Mouse (Mus musculus) heart, embryonic 16.5 days (tissue): ENCODE data around the gene Pex11g. TPM values are rescaled to one million over a fixed set of nuclear protein-coding genes. Genes with fewer than 3 reads are reported as not detected.
A peak's percentile ranks its signal among the peaks of the same experiment; 100 is the strongest.

ENCODE experiments used
- ATAC-seq: fragments of 200-750 bp; cut with Nextera tagmentation; replicated peaks from 2 replicates; pipeline ENCODE4 v1.8.0; 2017; ENCODE audit warnings: moderate number of reproducible peaks; ENCODE audit not compliant: insufficient read depth, low FRiP score; ENCODE audit errors: extremely low read depth
- H3K27ac ChIP-seq: fragments of 300-500 bp; sonication (generic); 2 replicates; pipeline ENCODE4 v1.5.1; 2014; ENCODE audit warnings: mild to moderate bottlenecking, low read length, control low read depth, moderate library complexity
- H3K27me3 ChIP-seq: fragments of 300-500 bp; sonication (generic); 2 replicates; pipeline ENCODE4 v1.6.1; 2014; ENCODE audit warnings: low read length, mixed read lengths; ENCODE audit not compliant: control insufficient read depth, insufficient read depth
- H3K36me3 ChIP-seq: fragments of 300-500 bp; sonication (generic); 2 replicates; pipeline ENCODE4 v1.6.1; 2014; ENCODE audit not compliant: control insufficient read depth, insufficient read depth
- H3K4me1 ChIP-seq: fragments of 300-500 bp; sonication (generic); 2 replicates; pipeline ENCODE4 v1.6.1; 2014; ENCODE audit warnings: low read length, mixed read lengths; ENCODE audit not compliant: control insufficient read depth, insufficient read depth
- H3K4me2 ChIP-seq: fragments of 300-500 bp; sonication (generic); 2 replicates; pipeline ENCODE4 v1.6.1; 2014; ENCODE audit warnings: low read depth, mild to moderate bottlenecking, control low read depth, low read length
- H3K4me3 ChIP-seq: fragments of 300-500 bp; sonication (generic); 2 replicates; pipeline ENCODE4 v1.5.1; 2014; ENCODE audit warnings: mild to moderate bottlenecking, control low read depth, low read length
- H3K9ac ChIP-seq: fragments of 300-500 bp; sonication (generic); 2 replicates; pipeline ENCODE4 v1.6.1; 2014; ENCODE audit warnings: low read length, control low read depth
- H3K9me3 ChIP-seq: fragments of 300-500 bp; sonication (generic); replicated peaks from 2 replicates; pipeline ENCODE4 v1.6.1; 2016; ENCODE audit warnings: low read length; ENCODE audit not compliant: control insufficient read depth
- WGBS: fragments of 180-500 bp; shearing (Covaris S2); extraction: QIAGEN DNeasy Blood & Tissue Kit; methylation state at CpG from one replicate; pipeline ENCODE4 v1.1.7; 2014; 5-methylcytosine and 5-hydroxymethylcytosine counted together
- polyA plus RNA-seq: library from polyadenylated mRNA; unstranded; fragments of >200 nt; fragmentation: Nextera tagmentation; extraction: Ambion mirVana; gene quantifications from 2 replicates; pipeline ENCODE4 v1.2.1, GENCODE M21; 2015

Pex11g gene
- polyA plus RNA-seq, 1 experiment from 2014 or later: 5.3 TPM

GRCm38 (mm10) chr8:3414639-3415190, 52.8 kb downstream of the Pex11g start:
- H3K27me3 ChIP-seq: no peaks in the 10 kb centered on the region

GRCm38 (mm10) chr8:3412816-3413215, 54.7 kb downstream of the Pex11g start:
- Histone ChIP-seq H3K4me3 (no peak overlapping the region), H3K4me1 (peaks cover 28% of the 10 kb centered on the region), H3K27me3 (no peaks in the 10 kb centered on the region), H3K27ac (no peak overlapping the region), H3K9ac (no peak overlapping the region), H3K9me3 (no peaks in the 10 kb centered on the region), H3K36me3 (no peaks in the 10 kb centered on the region), H3K4me2 (no peak overlapping the region)
- ATAC-seq: no peak
- WGBS: 94% methylated on average over 1 of the region's 1 CpGs

More at GRCm38 (mm10) chr8:3414639-3415190, 52.8 kb downstream of the Pex11g start:
- Histone ChIP-seq H3K4me1 (peaks cover 36% of the 10 kb centered on the region), H3K4me2 (no peak overlapping the region), H3K4me3 (no peak overlapping the region), H3K9me3 (no peaks in the 10 kb centered on the region), H3K9ac (no peak overlapping the region), H3K27ac (no peak overlapping the region; the same call in 1 of the 2 replicates), H3K36me3 (no peaks in the 10 kb centered on the region)
- WGBS: 76% methylated on average over 6 of the region's 6 CpGs
- no peak for ATAC-seq

GRCm38 (mm10) chr8:3411901-3412301, 55.6 kb downstream of the Pex11g start:
- Histone ChIP-seq H3K4me3 (no peak overlapping the region), H3K4me2 (no peak overlapping the region), H3K36me3 (no peaks in the 10 kb centered on the region), H3K9ac (no peak overlapping the region), H3K4me1 (peaks cover 19% of the 10 kb centered on the region), H3K27me3 (no peaks in the 10 kb centered on the region), H3K9me3 (no peaks in the 10 kb centered on the region), H3K27ac (peak overlapping the region; percentile 47; the same call in 1 of the 2 replicates)
- ATAC-seq: no peak; the same call in 1 of the 2 replicates
- 45% methylated on average over 7 of the region's 7 CpGs for WGBS

- H3K9ac ChIP-seq: no peak overlapping the region
- H3K4me1 ChIP-seq: peaks cover 18% of the 10 kb centered on the region
- ATAC-seq: no peak
- H3K4me2 ChIP-seq: no peak overlapping the region
- H3K36me3 ChIP-seq: no peaks in the 10 kb centered on the region
- H3K9me3 ChIP-seq: no peaks in the 10 kb centered on the region
- no peaks in the 10 kb centered on the region for H3K27me3 ChIP-seq
- no peak overlapping the region for H3K4me3 ChIP-seq
- no peak overlapping the region for H3K27ac ChIP-seq
- WGBS: 78% methylated on average over 2 of the region's 2 CpGs
Measured at GRCm38 (mm10) chr8:3411085-3411484, 56.4 kb downstream of the Pex11g start.

- WGBS: 64% methylated on average over 3 of the region's 3 CpGs
- no peak overlapping the region for H3K9ac ChIP-seq
Measured at GRCm38 (mm10) chr8:3407417-3407816, 60.1 kb downstream of the Pex11g start.

More at GRCm38 (mm10) chr8:3407417-3407816, 60.1 kb downstream of the Pex11g start:
- H3K4me3 ChIP-seq: no peak overlapping the region
- ATAC-seq: no peak
- H3K4me1 ChIP-seq: peaks cover 10% of the 10 kb centered on the region
- no peaks in the 10 kb centered on the region for H3K9me3 ChIP-seq
- H3K36me3 ChIP-seq: no peaks in the 10 kb centered on the region
- no peak overlapping the region for H3K4me2 ChIP-seq
- no peaks in the 10 kb centered on the region for H3K27me3 ChIP-seq
- no peak overlapping the region for H3K27ac ChIP-seq

Other genes with a start within 250 kb of the Pex11g start
- 60.0 and 65.5 TPM in 2 replicates for gene Insr, start 188.1 kb downstream of the Pex11g start, polyA plus RNA-seq
- 0.84 and 1.6 TPM in 2 replicates for gene A430078G23Rik, start 114.3 kb downstream of the Pex11g start, polyA plus RNA-seq
- gene Arhgef18, start 74.7 kb downstream of the Pex11g start, polyA plus RNA-seq: 6.5 and 6.8 TPM in 2 replicates
- not detected in 2 replicates for gene Tex45, start 3.2 kb upstream of the Pex11g start, polyA plus RNA-seq
- gene Zfp358, start 25.5 kb upstream of the Pex11g start, polyA plus RNA-seq: 30.8 and 31.0 TPM in 2 replicates
- gene Mcoln1, start 32.8 kb upstream of the Pex11g start, polyA plus RNA-seq: 51.9 and 55.0 TPM in 2 replicates
- 16.3 and 18.1 TPM in 2 replicates for gene Pnpla6, start 47.7 kb upstream of the Pex11g start, polyA plus RNA-seq
- 4.9 and 5.4 TPM in 2 replicates for gene C330021F23Rik, start 100.3 kb upstream of the Pex11g start, polyA plus RNA-seq
- 2.1 and 2.3 TPM in 2 replicates for gene Camsap3, start 119.6 kb upstream of the Pex11g start, polyA plus RNA-seq
- gene Xab2, start 153.6 kb upstream of the Pex11g start, polyA plus RNA-seq: 35.6 and 36.8 TPM in 2 replicates
- 65.9 and 79.7 TPM in 2 replicates for gene Pet100, start 153.9 kb upstream of the Pex11g start, polyA plus RNA-seq
- 0.17 and 0.34 TPM in 2 replicates for gene Pcp2, start 157.9 kb upstream of the Pex11g start, polyA plus RNA-seq
- gene Stxbp2, start 163.3 kb upstream of the Pex11g start, polyA plus RNA-seq: 47.3 and 50.4 TPM in 2 replicates
- gene Retn, start 188.1 kb upstream of the Pex11g start, polyA plus RNA-seq: not detected in 2 replicates
- 0.55 and 0.58 TPM in 2 replicates for gene Mcemp1, start 198.1 kb upstream of the Pex11g start, polyA plus RNA-seq
- 4.3 and 4.4 TPM in 2 replicates for gene Fcor, start 204.7 kb upstream of the Pex11g start, polyA plus RNA-seq
- 32.4 and 35.2 TPM in 2 replicates for gene Trappc5, start 208.6 kb upstream of the Pex11g start, polyA plus RNA-seq
- 0.14 and 0.16 TPM in 2 replicates for gene Fcer2a, start 226.5 kb upstream of the Pex11g start, polyA plus RNA-seq